Mouse (Mus musculus) brown adipose tissue, adult 24 weeks (tissue): Measurements from ENCODE around the gene Inafm2. TPM values are rescaled to one million over a fixed set of nuclear protein-coding genes. Genes with fewer than 3 reads are reported as not detected.

Experiments used
- H3K27ac ChIP-seq: fragments of 200-500 bp; replicated peaks from 2 replicates; pipeline ENCODE4 v1.5.1; 2012; ENCODE audit warnings: low read depth, mild to moderate bottlenecking, low read length
- H3K4me1 ChIP-seq: fragments of 200-500 bp; 2 replicates; pipeline ENCODE4 v1.6.1; 2012; ENCODE audit warnings: low read length, mixed read lengths; ENCODE audit not compliant: control insufficient read depth, insufficient read depth, insufficient read length
- H3K4me3 ChIP-seq: fragments of 200-500 bp; 2 replicates; pipeline ENCODE4 v1.5.1; 2012; ENCODE audit warnings: low read depth, mild to moderate bottlenecking, low read length, moderate library complexity; ENCODE audit not compliant: insufficient read depth
- polyA plus RNA-seq: library from polyadenylated mRNA; stranded (reverse); fragments of >200 nt; gene quantifications from 2 replicates; pipeline ENCODE4 v1.2.4, GENCODE M21; 2012; ENCODE audit not compliant: missing spikeins, insufficient read depth, insufficient read length

The Inafm2 gene
- polyA plus RNA-seq, 1 experiment = 41.7 TPM

DNA sequence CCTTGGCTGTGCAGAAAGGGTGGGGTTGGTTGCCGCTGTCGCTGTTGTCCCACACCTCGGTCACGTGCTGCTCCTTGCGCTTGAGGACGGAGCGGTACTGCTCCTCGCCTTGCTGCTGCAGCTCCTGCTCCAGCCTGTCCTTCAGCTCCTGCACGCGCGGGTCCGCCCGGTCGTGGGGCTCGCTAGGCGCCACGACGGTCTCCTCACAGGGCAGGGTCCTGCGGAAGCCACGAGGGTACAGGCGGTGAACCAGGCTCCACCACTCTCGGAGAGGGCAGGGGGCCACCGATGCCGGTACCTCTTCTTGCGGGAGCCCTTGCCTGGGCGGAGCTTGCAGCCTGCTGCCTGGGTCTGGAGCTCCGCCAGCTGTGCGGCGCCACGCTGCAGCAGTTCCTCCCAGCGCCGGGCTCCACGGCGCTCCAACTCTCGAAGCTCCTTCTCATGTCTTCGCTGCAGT lies 34.5 kb upstream of the Inafm2 start:
- Histone ChIP-seq H3K4me3 (peak overlapping the region; percentile 21), H3K27ac (no peak overlapping the region), H3K4me1 (peaks cover 5% of the 10 kb centered on the region; the same call in 1 of the 2 replicates)

DNA sequence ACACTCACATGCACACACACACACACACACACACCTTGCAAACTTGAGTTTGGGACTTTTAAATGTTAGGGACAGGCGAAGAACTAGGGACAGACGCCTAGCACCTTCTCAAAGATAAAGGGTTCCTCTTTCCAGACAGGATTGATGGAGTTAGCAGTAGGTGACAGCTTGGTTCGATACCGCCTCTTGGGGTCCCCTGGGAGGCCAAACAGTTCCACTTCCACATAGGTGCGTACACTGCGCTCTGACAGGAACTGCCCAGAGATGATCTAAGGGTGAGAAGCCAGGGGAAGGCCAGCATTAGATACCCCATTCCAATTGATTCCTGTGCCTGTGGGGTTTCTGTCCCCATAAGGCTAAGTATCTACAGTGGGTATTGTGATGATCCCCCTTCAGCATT lies 31.9 kb upstream of the Inafm2 start:
- Histone ChIP-seq H3K27ac (no peak overlapping the region), H3K4me3 (no peak overlapping the region), H3K4me1 (peaks cover 5% of the 10 kb centered on the region; the same call in 1 of the 2 replicates)

DNA sequence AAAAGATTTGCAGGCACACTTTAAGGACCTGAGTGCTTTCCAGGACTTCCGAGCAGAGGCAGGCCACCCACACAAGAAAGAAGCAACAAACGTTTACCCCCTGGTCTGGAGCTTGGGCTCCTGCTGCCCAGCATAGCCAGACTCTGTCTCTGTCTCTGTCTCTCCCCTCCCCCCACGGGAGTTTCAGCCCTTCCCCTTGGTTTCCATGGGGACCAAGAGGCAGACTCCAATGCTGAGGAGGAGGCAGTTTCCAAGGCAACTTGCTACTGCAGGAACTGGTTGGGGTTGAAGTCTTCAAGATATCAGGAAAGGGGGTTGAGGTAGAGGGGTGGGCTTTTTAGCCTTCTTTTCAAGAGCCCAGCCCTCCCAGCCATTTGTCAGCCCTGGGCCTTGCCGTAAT lies 31.3 kb upstream of the Inafm2 start:
- Histone ChIP-seq H3K4me3 (no peak overlapping the region), H3K4me1 (peaks cover 3% of the 10 kb centered on the region; the same call in 1 of the 2 replicates), H3K27ac (no peak overlapping the region)

DNA sequence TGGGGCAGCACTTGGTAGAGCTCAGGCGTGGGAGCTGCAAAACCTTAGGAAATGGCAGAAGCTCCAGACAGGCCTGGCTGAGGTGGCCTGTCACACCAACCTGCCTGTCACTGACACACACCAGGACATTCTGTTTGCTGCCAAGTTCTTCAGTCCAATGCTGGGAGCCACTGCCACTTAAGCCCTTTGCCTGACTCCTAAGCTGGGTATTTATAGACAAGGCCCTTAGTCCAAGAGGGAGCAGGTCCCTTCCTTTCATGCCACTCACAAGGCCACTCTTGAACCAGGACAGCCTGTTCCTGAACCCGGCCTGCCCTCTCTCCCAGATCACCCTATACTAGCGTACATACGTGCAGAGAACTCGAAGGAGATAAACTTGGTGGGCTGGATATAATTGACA lies 28.9 kb upstream of the Inafm2 start:
- no peak overlapping the region for H3K27ac ChIP-seq
- H3K4me1 ChIP-seq = no peaks in the 10 kb centered on the region
- H3K4me3 ChIP-seq = no peak overlapping the region

DNA sequence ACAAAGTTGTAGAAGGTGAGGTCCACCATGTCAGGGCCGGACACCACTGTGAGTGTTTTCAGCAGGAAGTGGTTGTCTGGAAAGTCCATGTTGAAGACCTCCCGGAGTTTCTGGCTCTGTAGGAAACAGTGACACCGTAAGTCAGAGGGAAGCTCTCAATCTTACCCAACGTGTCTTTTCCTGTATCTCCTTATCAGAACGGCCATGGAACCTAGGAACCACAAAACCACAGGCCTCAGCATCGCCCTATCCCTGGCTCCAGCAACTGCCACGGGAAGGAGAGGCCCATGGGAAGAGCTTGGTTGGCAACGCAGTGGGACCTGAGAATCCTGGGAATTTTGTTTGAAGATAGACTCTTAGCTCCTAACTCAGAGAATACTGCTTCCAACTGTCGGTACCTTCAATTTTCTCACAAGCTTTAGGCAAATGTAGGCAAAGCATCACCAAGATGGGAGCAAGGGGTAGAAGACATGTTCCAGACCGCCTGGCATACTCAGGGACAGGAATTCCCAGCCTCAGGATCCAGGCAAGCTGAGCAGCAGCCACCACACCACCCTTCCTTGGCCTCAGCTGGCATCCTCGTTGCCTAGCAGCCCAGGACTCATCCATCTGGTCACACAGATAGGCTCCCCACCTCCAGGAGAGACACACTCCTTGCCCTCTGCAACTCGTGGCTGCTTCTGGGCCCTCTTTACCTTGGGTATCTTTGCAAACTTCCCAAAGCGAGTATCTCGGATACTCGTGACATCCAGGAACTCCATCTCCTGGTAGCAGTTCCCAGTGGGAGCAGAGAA lies 21.7 kb upstream of the Inafm2 start:
- no peaks in the 10 kb centered on the region for H3K4me1 ChIP-seq
- no peak overlapping the region for H3K27ac ChIP-seq
- no peak overlapping the region for H3K4me3 ChIP-seq

DNA sequence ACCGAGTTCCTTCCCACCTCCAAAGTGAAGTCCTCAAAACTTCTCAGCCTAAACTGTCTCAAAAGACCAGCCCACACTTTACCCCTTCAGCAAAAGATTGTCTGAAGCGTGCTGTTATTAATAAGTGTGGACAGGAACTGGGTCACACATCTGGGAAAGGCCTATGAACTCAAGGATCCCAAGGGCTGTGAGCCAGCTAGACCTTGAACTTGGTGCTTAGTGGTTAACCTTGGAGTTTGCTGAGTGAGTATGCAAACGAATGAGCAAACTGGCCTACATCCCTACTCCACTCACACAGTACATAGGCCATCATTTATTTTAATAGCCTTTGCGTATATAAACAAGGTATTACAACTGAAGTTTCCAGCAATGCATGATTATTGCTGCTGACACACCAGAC lies 20.0 kb upstream of the Inafm2 start:
- H3K4me3 ChIP-seq = no peak overlapping the region
- H3K27ac ChIP-seq = no peak overlapping the region
- H3K4me1 ChIP-seq = no peaks in the 10 kb centered on the region

DNA sequence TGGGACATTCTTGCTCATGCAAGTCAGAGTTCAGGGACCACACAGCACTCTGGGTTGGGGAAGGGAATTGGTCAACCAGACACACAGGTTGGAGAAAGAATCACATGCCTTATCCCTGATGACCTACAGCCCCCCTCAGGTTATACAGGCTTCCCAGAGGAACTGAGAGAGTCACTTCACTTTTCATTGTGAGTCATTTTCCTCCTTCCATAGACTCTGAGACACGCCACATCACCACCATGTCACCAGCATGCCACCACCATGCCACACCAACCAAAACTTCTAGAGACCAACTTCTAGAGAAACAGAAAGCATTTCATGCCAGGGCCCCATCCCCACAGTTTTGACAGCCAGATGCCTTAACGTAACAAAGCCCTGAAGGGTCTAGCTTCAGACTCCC lies 18.7 kb upstream of the Inafm2 start:
- Histone ChIP-seq H3K27ac (no peak overlapping the region), H3K4me1 (no peaks in the 10 kb centered on the region), H3K4me3 (no peak overlapping the region)

DNA sequence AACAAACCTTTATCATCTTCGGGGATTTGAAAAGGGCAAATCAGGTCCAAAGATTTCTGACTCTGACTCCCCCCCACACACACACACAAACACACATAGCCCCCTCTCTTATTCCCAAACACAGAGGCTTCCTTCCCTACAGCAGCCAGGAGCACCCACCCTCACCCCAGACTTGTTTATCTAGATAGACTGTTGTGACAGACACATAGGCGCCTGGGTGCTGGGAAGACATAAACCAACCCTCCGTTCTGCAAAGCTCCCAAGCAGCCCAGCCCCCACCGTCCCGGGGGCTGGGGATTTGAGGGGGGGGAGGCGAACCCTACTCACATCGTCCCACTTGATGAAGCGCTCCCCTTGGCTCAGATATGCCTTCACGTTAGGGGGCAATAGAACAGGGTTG lies 17.6 kb upstream of the Inafm2 start:
- H3K4me1 ChIP-seq = no peaks in the 10 kb centered on the region
- no peak overlapping the region for H3K27ac ChIP-seq
- peak overlapping the region; percentile 34 for H3K4me3 ChIP-seq

DNA sequence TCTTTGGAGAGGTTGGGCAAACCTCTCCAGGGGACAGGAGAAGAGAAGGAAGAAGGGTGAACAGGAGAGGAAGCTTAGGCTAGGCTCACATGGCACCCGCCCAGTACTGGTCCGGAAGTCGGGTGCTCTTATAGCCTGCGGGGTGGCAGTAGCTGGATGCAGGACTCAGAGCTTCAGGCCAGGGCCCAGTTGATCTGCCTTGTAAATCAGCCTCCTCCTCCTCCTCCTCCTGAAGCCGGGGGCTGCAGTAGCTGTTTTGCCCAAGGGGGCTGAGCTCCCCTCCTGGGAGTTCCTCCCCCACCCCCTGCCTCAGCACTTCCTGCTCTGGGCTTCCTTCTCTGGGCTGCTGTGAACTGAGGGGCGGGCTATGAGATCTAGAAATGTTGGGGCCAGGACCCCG lies 17.2 kb upstream of the Inafm2 start, which contains the start of gene Plcb2:
Gene Plcb2, minus strand, starts transcription at position 102 of the 400 bp plus-strand sequence.
- H3K4me3 ChIP-seq = peak within 1 kb of the TSS; percentile 34
- no peak within 1 kb of the TSS for H3K27ac ChIP-seq
- H3K4me1 ChIP-seq = no peaks in the 10 kb centered on the region

DNA sequence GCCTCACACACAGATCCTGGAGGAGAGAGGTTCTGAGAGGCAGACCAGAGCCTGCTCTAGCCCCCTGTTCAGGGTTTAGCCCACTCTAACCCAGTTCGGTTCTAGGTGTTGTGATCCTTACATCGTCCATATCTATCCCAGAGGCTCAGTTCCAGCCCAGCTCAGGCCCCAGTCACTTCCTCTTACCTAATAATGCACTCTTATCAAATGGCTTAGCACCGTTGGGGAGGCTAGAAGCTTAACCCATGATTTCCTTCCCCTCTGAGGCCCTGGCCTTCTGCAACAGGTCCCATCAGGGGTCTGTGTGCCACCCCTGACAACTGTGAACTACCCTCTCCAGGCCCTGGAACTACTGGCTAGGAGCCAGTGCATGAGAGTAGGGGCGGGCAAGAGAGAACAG lies 16.4 kb upstream of the Inafm2 start:
- H3K4me1 ChIP-seq = no peaks in the 10 kb centered on the region
- no peak overlapping the region for H3K27ac ChIP-seq

DNA sequence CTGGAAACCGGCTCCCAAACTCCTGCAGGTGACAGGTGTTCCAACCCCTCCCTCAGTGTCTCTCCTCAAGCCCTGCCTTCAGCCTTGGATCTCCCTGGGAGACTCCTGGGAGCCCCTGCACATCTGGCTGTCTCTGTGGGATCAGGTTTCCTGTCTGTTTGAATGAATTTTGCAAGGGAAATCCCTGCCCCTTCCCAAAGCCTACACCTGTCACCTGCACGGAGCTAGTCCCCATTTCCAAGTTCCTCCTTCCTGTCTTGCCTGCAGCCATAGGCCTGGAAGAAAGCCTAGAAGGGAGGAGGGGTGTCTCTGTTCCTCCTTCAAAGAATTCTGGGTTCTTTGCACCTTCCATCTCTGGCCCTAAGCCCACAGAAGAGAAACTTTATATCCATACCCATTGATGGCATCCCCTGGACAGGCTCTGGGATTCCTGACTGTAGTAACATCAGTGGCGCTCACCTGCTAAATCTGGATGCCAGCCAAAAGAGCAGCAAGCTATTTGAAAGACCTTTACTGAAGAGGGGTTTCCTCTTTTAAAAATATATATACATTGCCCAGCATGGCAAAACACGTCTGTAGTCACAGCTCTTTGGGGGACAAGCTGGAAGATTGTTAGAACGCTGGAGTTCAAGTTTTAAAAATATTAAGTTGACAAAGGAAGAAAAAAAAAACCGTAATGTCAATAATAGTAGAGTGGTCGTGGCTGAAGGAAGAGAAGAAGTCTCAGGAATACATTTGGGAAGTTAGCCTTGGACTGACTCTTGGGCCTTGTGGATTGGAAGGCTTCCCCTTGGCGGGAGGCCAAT lies 15.5 kb upstream of the Inafm2 start:
- Histone ChIP-seq H3K4me3 (no peak overlapping the region), H3K27ac (no peak overlapping the region), H3K4me1 (no peaks in the 10 kb centered on the region)

More for the DNA sequence above, 16.4 kb upstream of the Inafm2 start:
- H3K4me3 ChIP-seq = no peak overlapping the region

DNA sequence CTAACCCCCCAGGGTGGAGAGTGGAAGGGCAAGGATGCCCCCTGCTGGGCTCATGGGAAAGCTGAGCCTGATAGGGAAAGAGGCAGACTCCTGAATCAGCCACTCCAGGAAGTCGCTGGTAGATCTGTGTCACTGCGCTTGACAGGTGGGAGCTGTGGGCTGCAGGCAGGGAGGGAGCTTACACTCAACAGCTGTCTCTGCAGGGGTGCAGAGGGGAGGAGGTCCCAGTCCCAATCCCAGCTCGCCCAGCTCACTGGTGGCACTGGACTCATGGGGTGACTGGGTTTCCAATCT lies 15.0 kb upstream of the Inafm2 start:
- H3K27ac ChIP-seq = no peak overlapping the region
- no peaks in the 10 kb centered on the region for H3K4me1 ChIP-seq
- no peak overlapping the region for H3K4me3 ChIP-seq

DNA sequence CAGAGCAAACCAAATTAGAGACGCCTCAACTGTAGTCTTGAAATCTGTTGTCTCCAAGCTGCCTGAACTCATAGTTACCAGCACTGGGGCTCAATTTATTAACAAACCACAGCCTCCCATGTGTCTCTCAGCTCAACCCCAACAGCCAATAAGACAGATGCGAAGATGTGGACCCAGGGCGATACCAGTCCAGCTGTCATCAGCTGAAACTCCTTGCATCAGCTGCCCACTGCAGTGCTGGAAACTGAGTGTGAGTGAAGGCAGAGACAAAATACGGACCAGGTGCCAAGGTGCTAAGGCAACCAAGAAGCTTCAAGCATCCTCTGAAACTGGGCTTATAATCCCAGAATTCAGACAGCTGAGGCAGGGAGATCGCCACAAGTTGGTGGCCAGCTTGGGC lies 13.6 kb upstream of the Inafm2 start:
- Histone ChIP-seq H3K4me3 (no peak overlapping the region), H3K4me1 (no peaks in the 10 kb centered on the region), H3K27ac (no peak overlapping the region)

DNA sequence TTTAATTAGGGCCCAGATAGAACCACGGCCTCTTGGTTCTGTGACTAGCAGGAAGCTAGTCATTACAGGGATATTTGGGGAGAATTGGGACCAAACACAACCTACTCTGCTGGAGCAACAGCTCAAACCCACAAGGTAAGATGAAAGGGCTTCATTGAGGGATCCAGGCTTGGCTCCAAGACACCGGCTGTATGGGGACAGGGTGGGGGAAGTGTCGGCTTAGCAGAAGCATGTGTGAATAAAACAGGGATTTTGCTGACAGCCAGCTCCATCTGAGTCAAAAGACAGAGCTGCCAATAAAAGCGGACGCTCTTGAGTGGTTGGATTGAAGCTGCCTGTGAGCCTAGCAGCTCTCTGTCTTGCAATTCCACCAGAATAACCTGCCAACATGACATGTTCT lies 12.2 kb upstream of the Inafm2 start:
- Histone ChIP-seq H3K4me1 (no peaks in the 10 kb centered on the region), H3K4me3 (no peak overlapping the region), H3K27ac (no peak overlapping the region)

DNA sequence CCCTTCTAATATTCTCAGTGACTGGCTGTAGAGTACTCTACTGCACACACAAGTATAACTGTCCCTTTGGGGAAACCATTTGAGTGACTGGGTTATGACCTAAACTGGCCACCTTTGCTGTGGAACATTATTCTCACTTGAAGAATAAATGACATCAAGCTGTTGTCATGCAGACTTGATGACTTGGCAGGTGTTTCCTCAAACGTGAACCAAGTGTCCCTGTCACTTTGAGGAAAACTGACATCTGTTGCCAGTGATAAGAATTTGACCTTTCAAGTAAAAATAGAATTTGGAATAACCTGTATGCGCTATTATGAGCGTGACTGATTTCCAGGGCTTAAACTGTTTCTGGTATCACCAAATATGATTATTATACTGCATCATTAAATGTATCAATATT lies 5.2 kb upstream of the Inafm2 start:
- Histone ChIP-seq H3K4me3 (no peak overlapping the region), H3K4me1 (peaks cover 5% of the 10 kb centered on the region; the same call in 1 of the 2 replicates), H3K27ac (no peak overlapping the region)

DNA sequence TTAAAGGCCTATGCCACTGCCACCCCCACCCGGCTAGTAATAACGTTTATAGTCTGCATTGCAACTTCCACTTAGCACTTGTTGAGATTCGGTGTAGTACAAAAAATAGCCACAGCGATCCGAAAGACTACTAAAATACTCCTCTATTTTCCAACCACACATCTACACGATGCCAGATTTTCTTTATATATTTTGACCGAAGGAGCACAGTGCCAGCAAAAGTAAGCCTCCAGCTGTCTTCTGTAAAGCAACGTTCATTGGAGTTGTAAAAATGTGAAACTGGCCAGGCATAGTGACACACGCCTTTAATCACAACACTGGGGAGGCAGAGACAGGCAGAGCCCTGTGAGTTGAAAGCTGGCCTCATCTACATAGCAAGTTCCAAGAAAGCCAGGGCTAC lies 4.4 kb upstream of the Inafm2 start:
- Histone ChIP-seq H3K4me3 (no peak overlapping the region), H3K27ac (no peak overlapping the region), H3K4me1 (peaks cover 5% of the 10 kb centered on the region; the same call in 1 of the 2 replicates)
